Mouse (Mus musculus) CH12.LX (cell line): ENCODE results near the gene Stx8. TPM values are rescaled to one million over a fixed set of nuclear protein-coding genes. Genes with fewer than 3 reads are reported as not detected.

Experiments used
- DNase-seq: peaks from one replicate; pipeline ENCODE4 v3.0.0-alpha.2; 2013; ENCODE audit errors: extremely low read depth
- H3K27ac ChIP-seq: 2 replicates; pipeline ENCODE4 v1.5.1; 2012; ENCODE audit warnings: low read depth, mild to moderate bottlenecking, control low read depth, moderate library complexity; ENCODE audit not compliant: insufficient read depth
- H3K27me3 ChIP-seq: replicated peaks from 2 replicates; pipeline ENCODE3; 2012; ENCODE audit warnings: inconsistent platforms
- H3K36me3 ChIP-seq, 2 experiments: replicated peaks in 1 of 2; 2 replicates each; pipeline versions ENCODE3 to v1.6.1; 2012; ENCODE audit warnings: inconsistent platforms in 1 of 2, low read length in 1 of 2, mild to moderate bottlenecking in 1 of 2, mixed read lengths in 1 of 2, moderate library complexity in 1 of 2; ENCODE audit not compliant: control insufficient read depth in 1 of 2, insufficient read depth in 1 of 2
- H3K4me1 ChIP-seq, 2 experiments: 2 replicates each; pipeline ENCODE4 v1.6.1; 2012; ENCODE audit warnings: inconsistent platforms in 1 of 2, moderate library complexity in 1 of 2; ENCODE audit not compliant: insufficient read depth in 2 of 2, control insufficient read depth in 1 of 2
- H3K4me2 ChIP-seq: 2 replicates; pipeline ENCODE4 v1.6.1; 2012; ENCODE audit warnings: low read depth, mild to moderate bottlenecking, control low read depth; ENCODE audit not compliant: poor library complexity, insufficient read depth, severe bottlenecking
- H3K4me3 ChIP-seq, 3 experiments: fragments of 150-350 bp in 1 of 3; sonication (generic) in 1 of 3; replicated peaks in 1 of 3; 2 replicates each; pipeline versions ENCODE3 to v1.5.1; 2011 to 2012; ENCODE audit warnings: low read depth in 2 of 3, low read length in 2 of 3, mild to moderate bottlenecking in 2 of 3, moderate library complexity in 2 of 3, control low read depth in 1 of 3, improper control_type of control experiment in 1 of 3, inconsistent platforms in 1 of 3, mixed read lengths in 1 of 3; ENCODE audit not compliant: poor library complexity in 1 of 3
- H3K79me2 ChIP-seq: replicated peaks from 2 replicates; pipeline ENCODE4 v1.6.1; 2012; ENCODE audit warnings: mild to moderate bottlenecking, moderate library complexity; ENCODE audit not compliant: control insufficient read depth, poor library complexity, insufficient read depth, severe bottlenecking; ENCODE audit errors: extremely low read depth
- H3K9ac ChIP-seq: 2 replicates; pipeline ENCODE4 v1.6.1; 2012; ENCODE audit warnings: low read depth, mild to moderate bottlenecking, control low read depth, moderate library complexity; ENCODE audit not compliant: insufficient read depth
- H3K9me3 ChIP-seq: replicated peaks from 2 replicates; pipeline ENCODE3; 2012; ENCODE audit warnings: low read length, inconsistent platforms, mixed read lengths
- BHLHE40 ChIP-seq: IDR thresholded peaks from 2 replicates; pipeline ENCODE4 v1.6.1; 2011; ENCODE audit warnings: mild to moderate bottlenecking, low read depth, low read length, improper control_type of control experiment
- CHD1 ChIP-seq: IDR thresholded peaks from 2 replicates; pipeline ENCODE4 v1.6.1; 2012; ENCODE audit warnings: low read depth, low read length, improper control_type of control experiment, inconsistent platforms
- CHD2 ChIP-seq: IDR thresholded peaks from 2 replicates; pipeline ENCODE4 v1.6.1; 2011; ENCODE audit warnings: low read length, improper control_type of control experiment
- CTCF ChIP-seq, 2 experiments: IDR thresholded peaks in 1 of 2; conservative IDR thresholded peaks in 1 of 2; 2 replicates each; pipeline ENCODE4 v1.5.1; 2011 to 2012; ENCODE audit warnings: low read depth in 2 of 2, low read length in 2 of 2, improper control_type of control experiment in 1 of 2, inconsistent platforms in 1 of 2, mild to moderate bottlenecking in 1 of 2, moderate library complexity in 1 of 2
- E2F4 ChIP-seq: IDR thresholded peaks from 2 replicates; pipeline ENCODE4 v1.6.1; 2011; ENCODE audit warnings: low read depth, low read length, improper control_type of control experiment; ENCODE audit not compliant: insufficient replicate concordance
- ELF1 ChIP-seq: IDR thresholded peaks from 2 replicates; pipeline ENCODE4 v1.6.1; 2014; ENCODE audit warnings: low read depth, mild to moderate bottlenecking, inconsistent platforms, low read length, improper control_type of control experiment
- EP300 ChIP-seq: IDR thresholded peaks from 2 replicates; pipeline ENCODE4 v1.6.1; 2011; ENCODE audit warnings: low read length, improper control_type of control experiment
- ETS1 ChIP-seq: conservative IDR thresholded peaks from 2 replicates; pipeline ENCODE4 v1.6.1; 2012; ENCODE audit warnings: low read depth, mild to moderate bottlenecking, inconsistent platforms, low read length, improper control_type of control experiment, moderate library complexity
- GABPA ChIP-seq: IDR thresholded peaks from 2 replicates; pipeline ENCODE4 v1.6.1; 2012; ENCODE audit warnings: low read depth, low read length, improper control_type of control experiment, inconsistent platforms; ENCODE audit not compliant: insufficient replicate concordance
- IRF4 ChIP-seq: IDR thresholded peaks from 2 replicates; pipeline ENCODE4 v1.6.1; 2014; ENCODE audit warnings: low read depth, mild to moderate bottlenecking, inconsistent platforms, low read length, improper control_type of control experiment
- JUN ChIP-seq: IDR thresholded peaks from 2 replicates; pipeline ENCODE4 v1.6.1; 2011; ENCODE audit warnings: low read depth, mild to moderate bottlenecking, low read length, improper control_type of control experiment, moderate library complexity; ENCODE audit not compliant: insufficient read depth
- MAFK ChIP-seq: IDR thresholded peaks from 2 replicates; pipeline ENCODE4 v1.6.1; 2011; ENCODE audit warnings: low read length, improper control_type of control experiment; ENCODE audit not compliant: insufficient replicate concordance
- MAX ChIP-seq: IDR thresholded peaks from 2 replicates; pipeline ENCODE4 v1.6.1; 2011; ENCODE audit warnings: low read length, improper control_type of control experiment
- MXI1 ChIP-seq: IDR thresholded peaks from 2 replicates; pipeline ENCODE4 v1.6.1; 2011; ENCODE audit warnings: mild to moderate bottlenecking, low read depth, low read length, improper control_type of control experiment
- POLR2AphosphoS2 ChIP-seq: IDR thresholded peaks from 2 replicates; pipeline ENCODE4 v1.6.1; 2011; ENCODE audit warnings: low read depth, low read length, improper control_type of control experiment
- RCOR1 ChIP-seq: conservative IDR thresholded peaks from 2 replicates; pipeline ENCODE4 v1.6.1; 2012; ENCODE audit warnings: low read depth, mild to moderate bottlenecking, inconsistent platforms, low read length, improper control_type of control experiment
- SMC3 ChIP-seq: IDR thresholded peaks from 2 replicates; pipeline ENCODE4 v1.6.1; 2011; ENCODE audit warnings: low read depth, low read length, improper control_type of control experiment
- TBP ChIP-seq: conservative IDR thresholded peaks from 2 replicates; pipeline ENCODE4 v1.6.1; 2011; ENCODE audit warnings: low read depth, low read length, improper control_type of control experiment
- UBTF ChIP-seq: IDR thresholded peaks from 2 replicates; pipeline ENCODE4 v1.6.1; 2012; ENCODE audit warnings: low read depth, mild to moderate bottlenecking, inconsistent platforms, low read length, improper control_type of control experiment, moderate library complexity
- USF1 ChIP-seq: IDR thresholded peaks from 2 replicates; pipeline ENCODE4 v1.6.1; 2014; ENCODE audit warnings: low read depth, mild to moderate bottlenecking, inconsistent platforms, low read length, improper control_type of control experiment
- ZC3H11A ChIP-seq: IDR thresholded peaks from 2 replicates; pipeline ENCODE4 v1.6.1; 2012; ENCODE audit warnings: low read depth, mild to moderate bottlenecking, inconsistent platforms, low read length, improper control_type of control experiment
- ZKSCAN1 ChIP-seq: IDR thresholded peaks from 2 replicates; pipeline ENCODE4 v1.6.1; 2012; ENCODE audit warnings: low read depth, inconsistent platforms, low read length, improper control_type of control experiment, borderline replicate concordance
- ZNF384 ChIP-seq: IDR thresholded peaks from 2 replicates; pipeline ENCODE4 v1.6.1; 2012; ENCODE audit warnings: low read depth, low read length, improper control_type of control experiment, inconsistent platforms
- dilution Hi-C: fragments of 300-500 bp; cut with MboI; formaldehyde crosslinking; loops from 2 replicates; pipeline ENCODE4 v1.14.3; 2020; ENCODE audit warnings: low sequenced_read_pairs; ENCODE audit not compliant: extremely low pct_unique_long_range_greater_than_20kb, extremely low pct_ligation_motif_present
- in situ Hi-C: fragments of 300-500 bp; cut with MboI; formaldehyde crosslinking; loops from 3 replicates; pipeline ENCODE4 v1.14.3; 2019; ENCODE audit warnings: low sequenced_read_pairs, low pct_ligation_motif_present, low pct_unique_long_range_greater_than_20kb, mixed read lengths
- polyA plus RNA-seq: library from polyadenylated mRNA; unstranded; fragments of >175 nt; gene quantifications from 2 replicates; pipeline ENCODE4 v1.2.1, GENCODE M21; 2012; ENCODE audit warnings: low read depth; ENCODE audit not compliant: insufficient read length
- total RNA-seq, 2 experiments: library from RNA; depleted of rRNA; stranded (reverse); fragments of 300-350 nt in 1 of 2; fragments of >200 nt in 1 of 2; gene quantifications; 2 replicates each; pipeline ENCODE4 v1.2.3; 2012 to 2014

Gene Stx8
- total and polyA plus RNA-seq, 3 experiments: 31.8 to 57.9 (median 35.2) TPM

DNA sequence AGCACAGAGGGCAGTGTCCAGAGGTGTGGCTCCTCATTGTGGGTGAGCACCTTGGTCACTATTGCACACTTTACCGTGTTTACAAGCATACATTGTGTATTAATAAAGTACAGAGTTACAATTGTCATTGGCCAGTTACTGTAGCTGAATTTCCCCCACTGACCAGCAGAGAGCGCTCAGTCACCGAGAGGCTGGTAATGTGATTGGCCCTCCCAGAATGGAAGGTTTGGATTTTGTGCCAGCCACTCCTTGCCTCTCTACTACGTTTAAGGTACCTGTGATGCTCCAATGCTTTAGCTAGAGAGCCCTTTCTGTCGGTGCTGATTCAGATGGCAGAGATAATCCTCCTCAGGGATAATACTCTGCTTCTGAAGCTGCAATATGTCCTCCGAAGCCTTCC, 38.2 kb downstream of the Stx8 start:
- peak; percentile 63 for DNase-seq
- Histone ChIP-seq H3K36me3 (peaks cover 0 to 25% of the 10 kb centered on the region in 2 experiments), H3K27ac (no peak overlapping the region), H3K9me3 (no peaks in the 10 kb centered on the region), H3K27me3 (no peaks in the 10 kb centered on the region), H3K4me2 (no peak overlapping the region), H3K4me3 (no peak overlapping the region), H3K4me1 (peaks cover 4 to 16% of the 10 kb centered on the region in 2 experiments; a peak in 3 of 4 replicates), H3K9ac (no peak overlapping the region), H3K79me2 (no peaks in the 10 kb centered on the region)
- TF ChIP-seq MAX: no peak
- TF ChIP-seq CHD1: no peak
- TF ChIP-seq TBP: no peak
- TF ChIP-seq CHD2: no peak
- TF ChIP-seq CTCF (conservative IDR thresholded peaks at IDR 0.05 in 1 of 2, IDR thresholded peaks at IDR 0.05 in 1 of 2; ENCODE audit: low read depth in 2 of 2, low read length in 2 of 2): peak; percentile 96 to 99
- no peak for TF ChIP-seq RCOR1
- no peak for TF ChIP-seq MAFK
- TF ChIP-seq UBTF: no peak
- TF ChIP-seq USF1: no peak
- no peak for TF ChIP-seq BHLHE40
- no peak for TF ChIP-seq POLR2AphosphoS2
- TF ChIP-seq SMC3: peak; percentile 95
- peak; percentile 85 for TF ChIP-seq ZC3H11A
- peak; percentile 46; the same call in 1 of the 2 replicates for TF ChIP-seq IRF4
- no peak for TF ChIP-seq GABPA
- TF ChIP-seq MXI1: no peak
- in situ Hi-C loops: no loop called here
- dilution Hi-C loops: no loop called here

DNA sequence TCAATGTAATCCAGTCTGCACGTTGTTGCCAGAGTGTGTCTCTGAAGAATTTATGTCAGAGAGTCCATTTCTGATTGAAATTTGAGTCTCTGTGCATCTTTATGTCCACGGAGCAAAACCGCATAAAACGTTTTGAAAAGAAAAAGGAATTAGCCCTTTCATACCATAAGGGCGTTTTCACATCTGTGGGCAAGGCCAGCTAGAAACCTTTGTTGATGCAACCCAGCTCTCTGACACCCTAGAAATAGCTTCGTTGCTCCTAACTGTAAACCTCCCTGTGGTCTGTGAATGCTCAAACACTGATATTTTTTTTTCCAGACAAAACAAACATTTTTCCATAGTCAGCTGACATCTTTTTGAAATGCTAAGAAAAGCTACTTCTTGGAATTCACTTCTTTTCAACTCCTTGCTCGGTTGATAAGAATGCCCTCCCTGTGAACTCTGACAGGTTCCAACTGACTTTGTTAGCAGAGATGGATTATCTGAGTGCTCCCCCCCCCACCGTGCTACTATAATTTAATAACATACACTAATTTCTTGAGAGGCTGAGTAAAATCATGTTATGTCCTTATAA, 40.3 kb downstream of the Stx8 start:
- H3K27me3 ChIP-seq: no peaks in the 10 kb centered on the region
- dilution Hi-C loops: no loop called here
- no peak overlapping the region for H3K4me3 ChIP-seq
- no peaks in the 10 kb centered on the region for H3K9me3 ChIP-seq
- no peak overlapping the region for H3K27ac ChIP-seq
- no peak overlapping the region for H3K9ac ChIP-seq
- no peaks in the 10 kb centered on the region for H3K79me2 ChIP-seq
- H3K4me1 ChIP-seq: peaks cover 4 to 35% of the 10 kb centered on the region in 2 experiments; a peak in 3 of 4 replicates
- TF ChIP-seq ZNF384 (no peak), USF1 (no peak), E2F4 (no peak), EP300 (no peak), ZKSCAN1 (no peak), ETS1 (no peak), JUN (no peak), ELF1 (no peak), MAX (no peak)
- DNase-seq: no peak
- in situ Hi-C loops: no loop called here
- H3K4me2 ChIP-seq: no peak overlapping the region
- H3K36me3 ChIP-seq: peaks cover 3 to 26% of the 10 kb centered on the region in 2 experiments
